Mouse (Mus musculus) induced T-regulatory cell, adult 2 months (primary cell): ENCODE results near the gene Pard6a.

Source experiments
- DNase-seq: peaks from one replicate; pipeline ENCODE4 v3.0.0-alpha.2; 2012; ENCODE audit warnings: low read depth

Pard6a gene

DNA sequence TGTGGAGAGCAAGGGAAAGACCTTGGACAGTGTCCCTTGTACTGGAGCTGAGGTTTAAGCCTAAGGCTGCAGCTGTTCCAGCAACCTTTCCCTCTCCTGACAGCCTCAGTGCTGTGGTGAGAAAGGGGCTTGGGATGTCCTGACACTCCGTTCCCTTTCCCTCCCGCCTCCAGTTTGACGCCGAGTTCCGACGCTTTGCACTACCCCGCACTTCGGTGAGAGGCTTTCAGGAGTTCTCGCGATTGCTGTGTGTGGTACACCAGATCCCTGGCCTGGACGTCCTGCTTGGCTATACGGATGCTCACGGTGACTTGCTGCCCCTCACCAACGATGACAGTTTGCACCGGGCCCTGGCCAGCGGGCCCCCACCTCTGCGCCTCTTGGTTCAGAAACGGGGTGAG lies 1.1 kb downstream of the Pard6a start:
- DNase-seq = no peak

- no peak for DNase-seq
Observed at GRCm38 (mm10) chr8:105702731-105703415, 1.9 kb downstream of the Pard6a start.

DNA sequence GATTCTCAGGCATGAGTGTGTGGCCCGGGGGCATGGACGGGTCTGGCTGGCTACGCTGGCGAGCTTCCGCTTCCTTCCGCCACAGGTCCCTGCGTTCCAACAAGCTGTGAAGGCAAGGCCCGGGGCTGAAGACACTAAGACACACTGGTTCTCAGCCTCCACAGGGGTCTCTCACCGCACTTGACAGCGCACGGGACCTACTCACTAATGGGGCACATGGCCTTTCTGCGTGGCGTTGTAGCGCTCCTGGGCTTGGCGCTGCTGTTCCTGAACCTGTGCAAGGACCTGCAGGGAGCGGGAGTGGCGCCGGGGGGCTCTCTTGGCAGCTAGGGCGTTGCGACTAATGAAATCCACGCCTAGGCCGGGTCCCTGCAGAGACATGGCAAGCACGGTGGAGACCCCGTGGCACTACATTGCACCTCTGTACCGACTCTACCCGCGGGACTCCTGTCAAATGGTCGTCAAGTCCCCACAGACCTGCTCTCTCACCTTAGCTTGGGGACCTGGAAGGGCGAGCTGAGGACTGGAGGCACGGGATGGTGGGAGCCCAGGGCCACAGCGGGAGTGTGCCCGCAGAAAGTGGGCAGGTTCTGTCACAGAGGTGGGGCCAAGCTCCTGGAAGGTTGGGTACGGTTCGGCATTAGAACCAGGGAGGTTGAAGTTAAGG lies 3.3 kb downstream of the Pard6a start:
- no peak for DNase-seq

GRCm38 (mm10) chr8:105704955-105705354 lies 4.0 kb downstream of the Pard6a start:
- no peak for DNase-seq

GRCm38 (mm10) chr8:105706426-105706825 lies 5.5 kb downstream of the Pard6a start:
- DNase-seq = no peak

- peak; percentile 92 for DNase-seq
Observed at GRCm38 (mm10) chr8:105707498-105708403, 6.8 kb downstream of the Pard6a start, which contains the start of the genes 4933405L10Rik and Enkd1. Gene 4933405L10Rik (plus strand): TSS chr8:105707655. Gene Enkd1 (minus strand): TSS chr8:105708210.

GRCm38 (mm10) chr8:105708675-105709074 lies 7.7 kb downstream of the Pard6a start:
- no peak for DNase-seq

- DNase-seq = no peak
Observed at GRCm38 (mm10) chr8:105709317-105709716, 8.4 kb downstream of the Pard6a start.

- DNase-seq = no peak
Observed at GRCm38 (mm10) chr8:105712286-105712685, 11.3 kb downstream of the Pard6a start.

DNA sequence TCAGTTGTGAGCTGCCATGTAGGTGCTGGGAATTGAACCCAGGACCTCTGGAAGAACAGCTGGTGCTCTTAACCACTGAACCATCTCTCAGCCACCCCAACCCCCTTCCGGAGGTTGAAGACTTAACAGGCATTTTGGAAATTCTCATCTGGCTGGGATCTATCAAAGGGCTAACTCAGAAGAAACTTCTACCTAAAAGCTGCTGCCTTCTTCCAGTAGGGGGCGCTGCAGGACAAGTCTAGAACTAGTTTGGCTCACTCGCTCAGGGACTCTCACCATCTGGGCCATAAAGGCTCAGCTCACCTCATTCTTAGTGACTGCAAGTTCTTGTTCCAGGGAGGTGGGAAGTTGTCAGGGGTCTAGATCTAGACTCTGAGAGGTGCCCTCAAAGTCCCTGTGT lies 13.2 kb downstream of the Pard6a start:
- peak; percentile 96 for DNase-seq

DNA sequence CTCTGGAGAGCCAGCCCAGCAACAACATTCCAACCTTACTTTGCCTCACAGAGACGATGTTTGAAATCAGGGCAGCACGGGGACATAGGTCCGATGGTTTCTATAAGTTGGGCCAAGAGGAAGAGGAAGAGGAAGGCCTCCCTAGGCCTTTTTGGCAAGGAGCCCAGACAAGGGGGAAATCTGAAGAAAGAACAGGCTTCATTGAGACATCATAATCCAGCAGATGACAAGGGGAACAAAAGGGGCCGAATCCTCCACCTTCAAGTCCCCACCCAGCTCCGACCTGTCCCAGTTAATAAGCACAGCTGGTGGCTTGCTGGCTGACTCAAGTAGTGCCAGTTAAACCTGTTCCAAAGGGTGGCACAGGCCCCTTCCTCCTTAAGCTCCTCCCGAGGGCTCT lies 14.1 kb downstream of the Pard6a start:
- no peak for DNase-seq

DNA sequence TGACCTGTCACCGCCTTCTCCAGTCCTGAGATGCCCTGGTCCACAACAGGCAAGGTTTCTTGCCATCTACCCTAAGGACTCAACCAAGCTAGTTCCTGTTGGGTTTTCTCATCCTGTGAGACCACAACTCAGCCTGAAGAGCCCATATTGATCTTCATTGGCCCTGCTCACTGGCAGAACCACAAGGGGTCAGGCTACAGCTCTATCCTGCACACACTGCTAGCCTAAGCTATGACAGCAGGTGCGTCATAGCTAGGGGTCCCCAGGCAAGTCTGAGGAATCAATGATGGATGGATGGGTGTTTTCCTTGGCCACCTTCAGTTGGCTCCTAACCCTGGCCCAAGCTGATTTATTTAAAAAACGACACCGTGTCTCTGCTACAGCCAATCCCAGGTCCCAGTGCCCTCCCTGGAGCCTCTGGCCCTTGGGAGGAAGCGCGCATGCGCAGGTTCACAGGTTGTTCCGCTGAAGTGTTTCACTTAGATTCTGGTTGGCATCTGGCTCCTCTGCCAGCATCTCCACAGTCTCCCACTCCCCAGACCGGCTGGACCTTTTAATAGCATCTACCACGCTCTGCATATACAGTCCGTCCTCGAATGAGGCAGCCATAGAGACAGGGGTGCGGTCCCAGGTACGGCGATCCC lies 15.5 kb downstream of the Pard6a start:
- DNase-seq = no peak

DNA sequence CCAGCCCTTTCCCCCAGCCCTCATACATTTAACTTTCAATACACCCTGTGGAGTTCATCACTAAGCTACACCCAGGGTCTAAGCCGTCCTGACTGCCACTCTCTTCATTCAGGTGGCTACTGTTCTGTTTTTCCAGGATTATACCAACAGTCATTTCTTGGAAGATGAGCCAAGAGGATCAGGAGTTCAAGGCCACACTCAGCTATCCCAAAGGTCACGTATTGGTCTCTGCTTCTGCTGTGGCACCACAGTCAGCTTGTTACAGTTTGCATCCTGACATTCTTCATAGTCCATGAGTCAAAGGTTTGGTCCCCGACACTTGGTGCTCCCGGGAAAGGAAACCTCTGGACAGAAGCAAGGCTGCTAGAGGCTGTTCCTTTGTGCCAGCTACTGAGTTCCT lies 18.7 kb downstream of the Pard6a start:
- no peak for DNase-seq

DNA sequence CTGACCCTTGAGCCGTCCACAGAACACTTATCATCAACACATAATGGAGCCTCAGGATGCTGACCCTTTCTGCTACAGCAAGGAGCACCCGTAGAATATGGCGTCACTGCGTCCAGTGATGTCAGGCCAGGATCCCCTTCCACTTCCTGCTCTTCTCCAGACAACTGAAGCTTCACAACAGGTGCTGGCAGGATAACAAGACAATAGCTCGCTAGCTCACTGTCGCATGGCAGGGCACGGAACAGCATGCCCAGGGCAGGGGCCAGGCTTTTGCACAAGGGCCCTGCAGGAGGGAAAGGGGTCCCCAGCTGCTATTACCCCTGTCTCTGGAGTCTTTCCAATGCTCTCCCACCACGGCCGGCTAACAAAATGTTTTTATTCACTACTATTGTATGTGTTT lies 21.9 kb downstream of the Pard6a start:
- DNase-seq = no peak

GRCm38 (mm10) chr8:105725726-105726125 lies 24.8 kb downstream of the Pard6a start:
- DNase-seq = no peak

DNA sequence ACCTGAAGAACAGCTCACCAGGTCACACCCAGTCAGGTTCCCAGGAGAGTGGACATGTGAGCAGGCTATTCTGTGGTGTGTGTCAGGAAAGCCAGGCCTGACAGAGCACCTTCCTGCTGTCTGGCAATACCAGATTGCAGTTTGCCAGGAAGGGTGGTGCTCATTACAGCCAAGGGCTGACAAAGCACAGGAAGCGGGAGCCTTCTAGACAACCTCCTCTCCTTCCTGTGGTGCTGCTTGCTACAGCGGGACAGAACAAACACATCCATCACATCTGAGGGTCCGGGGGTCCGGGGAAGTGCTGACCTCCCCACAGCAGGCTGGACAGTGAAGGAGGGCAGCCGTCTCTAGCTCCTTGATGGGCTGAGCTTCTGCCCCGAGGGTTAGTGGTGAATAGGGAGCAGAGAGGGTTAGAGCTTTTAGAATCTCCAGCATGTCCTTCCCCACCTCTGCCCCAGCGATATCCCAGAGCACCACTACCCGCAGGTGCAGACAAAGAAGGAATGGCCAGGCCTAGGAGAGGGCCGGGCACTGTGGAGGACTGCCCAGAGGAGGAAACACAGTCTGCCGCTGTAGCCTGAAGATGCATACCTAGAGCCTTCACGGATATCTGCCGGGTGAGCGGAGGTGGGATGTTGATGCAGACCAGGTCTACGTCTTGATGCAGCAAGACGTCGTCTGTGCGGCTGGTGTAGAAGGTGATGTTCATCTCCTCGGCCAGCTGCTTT lies 26.6 kb downstream of the Pard6a start:
- peak; percentile 47 for DNase-seq

- DNase-seq = no peak
Observed at GRCm38 (mm10) chr8:105732186-105732585, 31.2 kb downstream of the Pard6a start.

- DNase-seq = no peak
Observed at GRCm38 (mm10) chr8:105739216-105739615, 38.3 kb downstream of the Pard6a start.

DNA sequence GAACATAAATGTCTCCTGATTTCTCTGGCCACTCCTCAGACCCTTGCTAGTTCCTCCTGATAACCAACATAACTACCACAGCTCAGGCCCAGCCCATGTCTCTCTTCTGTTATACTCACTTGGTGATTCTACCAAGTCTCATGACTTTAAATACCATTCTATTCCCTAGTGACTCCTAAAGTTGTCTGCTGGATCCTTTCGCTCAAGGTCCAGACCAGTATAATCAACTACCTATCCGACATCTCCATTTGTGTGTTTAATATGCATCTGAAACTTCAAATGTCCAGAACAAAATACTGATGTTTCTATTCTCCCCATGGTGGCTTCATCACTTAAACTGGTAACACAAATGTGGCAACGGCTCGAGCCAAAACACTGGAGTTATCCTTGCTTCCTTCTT lies 42.4 kb downstream of the Pard6a start:
- no peak for DNase-seq

DNA sequence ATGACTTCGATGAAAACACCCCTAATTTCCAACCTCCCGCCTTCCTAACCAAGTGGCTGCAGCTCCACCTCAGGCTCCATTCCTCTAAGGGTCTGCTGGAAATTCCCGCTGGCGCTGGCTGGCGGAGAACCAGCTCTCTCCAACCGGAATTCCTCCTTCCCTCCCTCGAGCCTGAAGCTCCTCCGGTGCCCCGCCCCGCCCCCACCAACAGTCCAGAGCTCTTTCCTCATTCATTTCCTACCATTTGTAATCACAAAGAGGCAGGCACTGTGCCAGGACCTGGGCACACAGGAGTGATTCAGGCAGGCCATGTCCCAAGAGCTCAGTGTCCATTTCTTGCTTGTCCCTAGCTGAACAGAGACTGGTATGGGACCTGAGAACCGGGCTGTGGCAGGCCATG lies 49.7 kb downstream of the Pard6a start:
- no peak for DNase-seq
